Mouse (Mus musculus): ENCODE results near the gene Stbd1. TPM values are rescaled to one million over a fixed set of nuclear protein-coding genes. Genes with fewer than 3 reads are reported as not detected.

Gene Stbd1
- polyA plus RNA-seq, 1 experiment: 7.4 TPM

- H3K27ac ChIP-seq (replicated peaks; ENCODE audit: low read depth, low read length): no peak overlapping the region
- no peaks in the 10 kb centered on the region for H3K4me1 ChIP-seq (ENCODE audit: control insufficient read depth, insufficient read depth, insufficient read length, low read length)
- H3K4me3 ChIP-seq (ENCODE audit: insufficient read depth, low read depth, low read length): no peak overlapping the region
These were observed 4.8 kb downstream of the Stbd1 start for GRCm38 (mm10) chr5:92607492-92608229.

GRCm38 (mm10) chr5:92612756-92613155 is 9.9 kb downstream of the Stbd1 start:
- Histone ChIP-seq H3K27ac (replicated peaks; ENCODE audit: low read depth, low read length) (no peak overlapping the region), H3K4me3 (ENCODE audit: insufficient read depth, low read depth, low read length) (no peak overlapping the region), H3K4me1 (ENCODE audit: control insufficient read depth, insufficient read depth, insufficient read length, low read length) (no peaks in the 10 kb centered on the region)

- no peaks in the 10 kb centered on the region for H3K4me1 ChIP-seq (ENCODE audit: control insufficient read depth, insufficient read depth, insufficient read length, low read length)
- no peak overlapping the region for H3K4me3 ChIP-seq (ENCODE audit: insufficient read depth, low read depth, low read length)
- no peak overlapping the region for H3K27ac ChIP-seq (replicated peaks; ENCODE audit: low read depth, low read length)
These were observed 19.0 kb downstream of the Stbd1 start for GRCm38 (mm10) chr5:92621883-92622282.

GRCm38 (mm10) chr5:92627896-92628295 is 25.1 kb downstream of the Stbd1 start:
- H3K27ac ChIP-seq (replicated peaks; ENCODE audit: low read depth, low read length): no peak overlapping the region

GRCm38 (mm10) chr5:92633526-92633925 is 30.7 kb downstream of the Stbd1 start:
- Histone ChIP-seq H3K4me3 (ENCODE audit: insufficient read depth, low read depth, low read length) (no peak overlapping the region), H3K4me1 (ENCODE audit: control insufficient read depth, insufficient read depth, insufficient read length, low read length) (no peaks in the 10 kb centered on the region), H3K27ac (replicated peaks; ENCODE audit: low read depth, low read length) (no peak overlapping the region)

More at GRCm38 (mm10) chr5:92627896-92628295, 25.1 kb downstream of the Stbd1 start:
- no peak overlapping the region for H3K4me3 ChIP-seq (ENCODE audit: insufficient read depth, low read depth, low read length)
- H3K4me1 ChIP-seq (ENCODE audit: control insufficient read depth, insufficient read depth, insufficient read length, low read length): no peaks in the 10 kb centered on the region

- no peak overlapping the region for H3K27ac ChIP-seq (replicated peaks; ENCODE audit: low read depth, low read length)
- no peak overlapping the region for H3K4me3 ChIP-seq (ENCODE audit: insufficient read depth, low read depth, low read length)
- H3K4me1 ChIP-seq (ENCODE audit: control insufficient read depth, insufficient read depth, insufficient read length, low read length): no peaks in the 10 kb centered on the region
These were observed 32.1 kb downstream of the Stbd1 start for GRCm38 (mm10) chr5:92634916-92635315.

GRCm38 (mm10) chr5:92635891-92636290 is 33.0 kb downstream of the Stbd1 start:
- Histone ChIP-seq H3K27ac (replicated peaks; ENCODE audit: low read depth, low read length) (no peak overlapping the region), H3K4me1 (ENCODE audit: control insufficient read depth, insufficient read depth, insufficient read length, low read length) (no peaks in the 10 kb centered on the region), H3K4me3 (ENCODE audit: insufficient read depth, low read depth, low read length) (no peak overlapping the region)

- H3K4me3 ChIP-seq (ENCODE audit: insufficient read depth, low read depth, low read length): no peak overlapping the region
- no peak overlapping the region for H3K27ac ChIP-seq (replicated peaks; ENCODE audit: low read depth, low read length)
- no peaks in the 10 kb centered on the region for H3K4me1 ChIP-seq (ENCODE audit: control insufficient read depth, insufficient read depth, insufficient read length, low read length)
These were observed 38.0 kb downstream of the Stbd1 start for GRCm38 (mm10) chr5:92640861-92641260.

Other genes with a start within 250 kb of the Stbd1 start
- 20.3 and 20.9 TPM in 2 replicates for gene Nup54, start 167.8 kb upstream of the Stbd1 start, polyA plus RNA-seq (2012; ENCODE audit: insufficient read depth, insufficient read length, missing spikeins)
- 50.9 and 52.2 TPM in 2 replicates for gene Scarb2, start 96.2 kb upstream of the Stbd1 start, polyA plus RNA-seq (2012; ENCODE audit: insufficient read depth, insufficient read length, missing spikeins)
- gene Fam47e, start 48.0 kb upstream of the Stbd1 start, polyA plus RNA-seq (2012; ENCODE audit: insufficient read depth, insufficient read length, missing spikeins): not detected in 2 replicates
- gene Ccdc158, start 72.2 kb downstream of the Stbd1 start, polyA plus RNA-seq (2012; ENCODE audit: insufficient read depth, insufficient read length, missing spikeins): 0.32 and 0.46 TPM in 2 replicates
- 0.50 and 0.59 TPM in 2 replicates for gene Shroom3, start 80.4 kb downstream of the Stbd1 start, polyA plus RNA-seq (2012; ENCODE audit: insufficient read depth, insufficient read length, missing spikeins)